Mouse (Mus musculus) CH12.LX (cell line): ENCODE measurements around the gene Scrn1. TPM values are rescaled to one million over a fixed set of nuclear protein-coding genes. Genes with fewer than 3 reads are reported as not detected.

ENCODE experiments used
- DNase-seq: peaks from one replicate; pipeline ENCODE4 v3.0.0-alpha.2; 2013; ENCODE audit errors: extremely low read depth
- H3K27ac ChIP-seq: 2 replicates; pipeline ENCODE4 v1.5.1; 2012; ENCODE audit warnings: low read depth, mild to moderate bottlenecking, control low read depth, moderate library complexity; ENCODE audit not compliant: insufficient read depth
- H3K27me3 ChIP-seq: replicated peaks from 2 replicates; pipeline ENCODE3; 2012; ENCODE audit warnings: inconsistent platforms
- H3K36me3 ChIP-seq, 2 experiments: replicated peaks in 1 of 2; 2 replicates each; pipeline versions ENCODE3 to v1.6.1; 2012; ENCODE audit warnings: inconsistent platforms in 1 of 2, low read length in 1 of 2, mild to moderate bottlenecking in 1 of 2, mixed read lengths in 1 of 2, moderate library complexity in 1 of 2; ENCODE audit not compliant: control insufficient read depth in 1 of 2, insufficient read depth in 1 of 2
- H3K4me1 ChIP-seq, 2 experiments: 2 replicates each; pipeline ENCODE4 v1.6.1; 2012; ENCODE audit warnings: inconsistent platforms in 1 of 2, moderate library complexity in 1 of 2; ENCODE audit not compliant: insufficient read depth in 2 of 2, control insufficient read depth in 1 of 2
- H3K4me2 ChIP-seq: 2 replicates; pipeline ENCODE4 v1.6.1; 2012; ENCODE audit warnings: low read depth, mild to moderate bottlenecking, control low read depth; ENCODE audit not compliant: poor library complexity, insufficient read depth, severe bottlenecking
- H3K4me3 ChIP-seq, 3 experiments: fragments of 150-350 bp in 1 of 3; sonication (generic) in 1 of 3; replicated peaks in 1 of 3; 2 replicates each; pipeline versions ENCODE3 to v1.5.1; 2011 to 2012; ENCODE audit warnings: low read depth in 2 of 3, low read length in 2 of 3, mild to moderate bottlenecking in 2 of 3, moderate library complexity in 2 of 3, control low read depth in 1 of 3, improper control_type of control experiment in 1 of 3, inconsistent platforms in 1 of 3, mixed read lengths in 1 of 3; ENCODE audit not compliant: poor library complexity in 1 of 3
- H3K79me2 ChIP-seq: replicated peaks from 2 replicates; pipeline ENCODE4 v1.6.1; 2012; ENCODE audit warnings: mild to moderate bottlenecking, moderate library complexity; ENCODE audit not compliant: control insufficient read depth, poor library complexity, insufficient read depth, severe bottlenecking; ENCODE audit errors: extremely low read depth
- H3K9ac ChIP-seq: 2 replicates; pipeline ENCODE4 v1.6.1; 2012; ENCODE audit warnings: low read depth, mild to moderate bottlenecking, control low read depth, moderate library complexity; ENCODE audit not compliant: insufficient read depth
- H3K9me3 ChIP-seq: replicated peaks from 2 replicates; pipeline ENCODE3; 2012; ENCODE audit warnings: low read length, inconsistent platforms, mixed read lengths
- CHD1 ChIP-seq: IDR thresholded peaks from 2 replicates; pipeline ENCODE4 v1.6.1; 2012; ENCODE audit warnings: low read depth, low read length, improper control_type of control experiment, inconsistent platforms
- CHD2 ChIP-seq: IDR thresholded peaks from 2 replicates; pipeline ENCODE4 v1.6.1; 2011; ENCODE audit warnings: low read length, improper control_type of control experiment
- HCFC1 ChIP-seq: IDR thresholded peaks from 2 replicates; pipeline ENCODE4 v1.6.1; 2012; ENCODE audit warnings: low read depth, mild to moderate bottlenecking, inconsistent platforms, low read length, improper control_type of control experiment
- IRF4 ChIP-seq: IDR thresholded peaks from 2 replicates; pipeline ENCODE4 v1.6.1; 2014; ENCODE audit warnings: low read depth, mild to moderate bottlenecking, inconsistent platforms, low read length, improper control_type of control experiment
- KAT2A ChIP-seq: IDR thresholded peaks from 2 replicates; pipeline ENCODE4 v1.6.1; 2012; ENCODE audit warnings: low read length, improper control_type of control experiment, inconsistent platforms; ENCODE audit not compliant: insufficient replicate concordance
- MAFK ChIP-seq: IDR thresholded peaks from 2 replicates; pipeline ENCODE4 v1.6.1; 2011; ENCODE audit warnings: low read length, improper control_type of control experiment; ENCODE audit not compliant: insufficient replicate concordance
- MAX ChIP-seq: IDR thresholded peaks from 2 replicates; pipeline ENCODE4 v1.6.1; 2011; ENCODE audit warnings: low read length, improper control_type of control experiment
- MAZ ChIP-seq: IDR thresholded peaks from 2 replicates; pipeline ENCODE4 v1.6.1; 2012; ENCODE audit warnings: low read depth, mild to moderate bottlenecking, inconsistent platforms, low read length, improper control_type of control experiment, moderate library complexity
- MEF2A ChIP-seq: IDR thresholded peaks from 2 replicates; pipeline ENCODE4 v1.6.1; 2014; ENCODE audit warnings: low read depth, mild to moderate bottlenecking, inconsistent platforms, low read length, improper control_type of control experiment, borderline replicate concordance
- MXI1 ChIP-seq: IDR thresholded peaks from 2 replicates; pipeline ENCODE4 v1.6.1; 2011; ENCODE audit warnings: mild to moderate bottlenecking, low read depth, low read length, improper control_type of control experiment
- NELFE ChIP-seq: IDR thresholded peaks from 2 replicates; pipeline ENCODE4 v1.6.1; 2011; ENCODE audit warnings: low read depth, low read length, improper control_type of control experiment
- NRF1 ChIP-seq: IDR thresholded peaks from 2 replicates; pipeline ENCODE4 v1.6.1; 2014; ENCODE audit warnings: low read depth, mild to moderate bottlenecking, inconsistent platforms, low read length, improper control_type of control experiment, moderate library complexity
- POLR2A ChIP-seq: IDR thresholded peaks from 2 replicates; pipeline ENCODE4 v1.6.1; 2011; ENCODE audit warnings: low read depth, mild to moderate bottlenecking, improper control_type of control experiment, low read length
- POLR2AphosphoS2 ChIP-seq: IDR thresholded peaks from 2 replicates; pipeline ENCODE4 v1.6.1; 2011; ENCODE audit warnings: low read depth, low read length, improper control_type of control experiment
- RAD21 ChIP-seq: IDR thresholded peaks from 2 replicates; pipeline ENCODE4 v1.6.1; 2011; ENCODE audit warnings: low read depth, mild to moderate bottlenecking, low read length, improper control_type of control experiment, moderate library complexity
- SMC3 ChIP-seq: IDR thresholded peaks from 2 replicates; pipeline ENCODE4 v1.6.1; 2011; ENCODE audit warnings: low read depth, low read length, improper control_type of control experiment
- TBP ChIP-seq: conservative IDR thresholded peaks from 2 replicates; pipeline ENCODE4 v1.6.1; 2011; ENCODE audit warnings: low read depth, low read length, improper control_type of control experiment
- TCF12 ChIP-seq: IDR thresholded peaks from 2 replicates; pipeline ENCODE4 v1.6.1; 2014; ENCODE audit warnings: low read depth, mild to moderate bottlenecking, inconsistent platforms, low read length, improper control_type of control experiment
- UBTF ChIP-seq: IDR thresholded peaks from 2 replicates; pipeline ENCODE4 v1.6.1; 2012; ENCODE audit warnings: low read depth, mild to moderate bottlenecking, inconsistent platforms, low read length, improper control_type of control experiment, moderate library complexity
- USF1 ChIP-seq: IDR thresholded peaks from 2 replicates; pipeline ENCODE4 v1.6.1; 2014; ENCODE audit warnings: low read depth, mild to moderate bottlenecking, inconsistent platforms, low read length, improper control_type of control experiment
- USF2 ChIP-seq: conservative IDR thresholded peaks from 2 replicates; pipeline ENCODE4 v1.6.1; 2011; ENCODE audit warnings: low read depth, low read length, improper control_type of control experiment
- ZNF384 ChIP-seq: IDR thresholded peaks from 2 replicates; pipeline ENCODE4 v1.6.1; 2012; ENCODE audit warnings: low read depth, low read length, improper control_type of control experiment, inconsistent platforms
- dilution Hi-C: fragments of 300-500 bp; cut with MboI; formaldehyde crosslinking; loops from 2 replicates; pipeline ENCODE4 v1.14.3; 2020; ENCODE audit warnings: low sequenced_read_pairs; ENCODE audit not compliant: extremely low pct_unique_long_range_greater_than_20kb, extremely low pct_ligation_motif_present
- in situ Hi-C: fragments of 300-500 bp; cut with MboI; formaldehyde crosslinking; loops from 3 replicates; pipeline ENCODE4 v1.14.3; 2019; ENCODE audit warnings: low sequenced_read_pairs, low pct_ligation_motif_present, low pct_unique_long_range_greater_than_20kb, mixed read lengths
- polyA plus RNA-seq: library from polyadenylated mRNA; unstranded; fragments of >175 nt; gene quantifications from 2 replicates; pipeline ENCODE4 v1.2.1, GENCODE M21; 2012; ENCODE audit warnings: low read depth; ENCODE audit not compliant: insufficient read length
- total RNA-seq, 2 experiments: library from RNA; depleted of rRNA; stranded (reverse); fragments of 300-350 nt in 1 of 2; fragments of >200 nt in 1 of 2; gene quantifications; 2 replicates each; pipeline ENCODE4 v1.2.3; 2012 to 2014

Scrn1 gene
- total and polyA plus RNA-seq, 3 experiments, result 0.04 TPM; not detected in 2

GRCm38 (mm10) chr6:54587683-54588082, 21.4 kb upstream of the Scrn1 start:
- Histone ChIP-seq H3K79me2 (no peaks in the 10 kb centered on the region), H3K27me3 (peaks cover 2% of the 10 kb centered on the region), H3K4me1 (peaks cover 2 to 14% of the 10 kb centered on the region in 2 experiments; a peak in 3 of 4 replicates), H3K27ac (no peak overlapping the region), H3K9ac (no peak overlapping the region), H3K4me3 (no peak overlapping the region), H3K4me2 (no peak overlapping the region), H3K9me3 (no peaks in the 10 kb centered on the region), H3K36me3 (peaks cover 6 to 7% of the 10 kb centered on the region in 2 experiments)
- in situ Hi-C loops (loop anchor here (25.0 kb wide), 2 partner anchors 325 to 425 kb away; no protein-coding TSS in a partner anchor), dilution Hi-C loops (no loop called here)
- DNase-seq, result no peak
- TF ChIP-seq MAFK (no peak), POLR2A (no peak), NELFE (no peak), CHD1 (no peak), POLR2AphosphoS2 (no peak), TBP (no peak), HCFC1 (no peak), IRF4 (no peak), MAX (no peak), SMC3 (no peak), MAZ (no peak), KAT2A (no peak)

DNA sequence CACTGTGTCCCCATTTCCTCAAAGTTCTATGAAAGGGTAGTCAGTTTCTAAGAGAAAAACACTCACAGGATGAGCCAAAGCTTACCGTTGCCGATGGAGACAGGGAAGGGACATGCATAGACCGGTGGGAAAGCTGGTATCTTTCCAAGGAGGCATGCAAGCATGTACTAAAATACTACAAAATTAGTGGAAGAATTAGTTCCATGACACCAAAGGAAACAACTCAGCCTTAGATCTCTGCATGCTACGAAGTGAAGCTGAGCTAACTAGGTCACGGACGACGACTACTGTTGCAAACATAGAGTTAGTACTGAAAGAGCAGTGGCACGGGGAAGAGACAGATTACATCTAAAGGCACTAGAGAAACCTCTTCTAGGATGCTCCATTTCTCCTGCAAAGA, 20.6 kb upstream of the Scrn1 start:
- no peak overlapping the region for H3K4me2 ChIP-seq
- H3K27me3 ChIP-seq, result peaks cover 2% of the 10 kb centered on the region
- H3K9me3 ChIP-seq, result no peaks in the 10 kb centered on the region
- DNase-seq, result no peak
- dilution Hi-C loops, result no loop called here
- in situ Hi-C loops, result loop anchor here (25.0 kb wide), 2 partner anchors 325 to 425 kb away; no protein-coding TSS in a partner anchor
- H3K79me2 ChIP-seq, result no peaks in the 10 kb centered on the region
- no peak overlapping the region for H3K27ac ChIP-seq
- H3K4me3 ChIP-seq, result no peak overlapping the region
- peaks cover 2 to 11% of the 10 kb centered on the region in 2 experiments; a peak in 2 of 4 replicates for H3K4me1 ChIP-seq
- no peak overlapping the region for H3K9ac ChIP-seq
- H3K36me3 ChIP-seq, result peaks cover 6 to 10% of the 10 kb centered on the region in 2 experiments
- no peak for TF ChIP-seq MXI1
- TF ChIP-seq NRF1, result no peak
- no peak for TF ChIP-seq CHD2
- no peak for TF ChIP-seq CHD1
- TF ChIP-seq UBTF, result no peak
- TF ChIP-seq ZNF384, result no peak
- TF ChIP-seq USF1, result no peak
- no peak for TF ChIP-seq POLR2AphosphoS2
- TF ChIP-seq MEF2A, result no peak
- no peak for TF ChIP-seq RAD21
- TF ChIP-seq USF2, result no peak
- no peak for TF ChIP-seq TCF12
- TF ChIP-seq, all 38 proteins: peak for 0
